Mouse (Mus musculus) heart, embryonic 15.5 days (tissue): ENCODE data around the gene Cep63. TPM values are rescaled to one million over a fixed set of nuclear protein-coding genes. Genes with fewer than 3 reads are reported as not detected.

ENCODE experiments used
- ATAC-seq: fragments of 200-750 bp; cut with Nextera tagmentation; replicated peaks from 2 replicates; pipeline ENCODE4 v1.8.0; 2017; ENCODE audit warnings: low read depth, moderate TSS enrichment; ENCODE audit not compliant: insufficient number of reproducible peaks, insufficient read depth, low FRiP score
- H3K27ac ChIP-seq: fragments of 300-500 bp; sonication (generic); 2 replicates; pipeline ENCODE4 v1.5.1; 2015; ENCODE audit warnings: mild to moderate bottlenecking, inconsistent platforms
- H3K27me3 ChIP-seq: fragments of 300-500 bp; sonication (generic); 2 replicates; pipeline ENCODE4 v1.6.1; 2015; ENCODE audit warnings: inconsistent platforms
- H3K36me3 ChIP-seq: fragments of 300-500 bp; sonication (generic); 2 replicates; pipeline ENCODE4 v1.6.1; 2015; ENCODE audit warnings: mild to moderate bottlenecking, inconsistent platforms
- H3K4me1 ChIP-seq: fragments of 300-500 bp; sonication (generic); replicated peaks from 2 replicates; pipeline ENCODE4 v1.6.1; 2015; ENCODE audit warnings: inconsistent platforms
- H3K4me2 ChIP-seq: fragments of 300-500 bp; sonication (generic); 2 replicates; pipeline ENCODE4 v1.6.1; 2015; ENCODE audit warnings: inconsistent platforms, mild to moderate bottlenecking, moderate library complexity
- H3K4me3 ChIP-seq: fragments of 300-500 bp; sonication (generic); 2 replicates; pipeline ENCODE4 v1.5.1; 2015; ENCODE audit warnings: mild to moderate bottlenecking, inconsistent platforms
- H3K9ac ChIP-seq: fragments of 300-500 bp; sonication (generic); 2 replicates; pipeline ENCODE4 v1.6.1; 2015; ENCODE audit warnings: mild to moderate bottlenecking, inconsistent platforms
- H3K9me3 ChIP-seq: fragments of 300-500 bp; sonication (generic); replicated peaks from 2 replicates; pipeline ENCODE4 v1.6.1; 2016; ENCODE audit warnings: inconsistent platforms
- WGBS: fragments of 180-500 bp; shearing (Covaris S2); methylation state at CpG from one replicate; pipeline ENCODE4 v1.1.7; 2015; ENCODE audit warnings: mixed read lengths; 5-methylcytosine and 5-hydroxymethylcytosine counted together
- polyA plus RNA-seq: library from polyadenylated mRNA; unstranded; fragments of >200 nt; fragmentation: Nextera tagmentation; extraction: Ambion mirVana; gene quantifications from 2 replicates; pipeline ENCODE4 v1.2.1, GENCODE M21; 2015

The Cep63 gene
- polyA plus RNA-seq = 49.5 and 50.2 TPM in 2 replicates

DNA sequence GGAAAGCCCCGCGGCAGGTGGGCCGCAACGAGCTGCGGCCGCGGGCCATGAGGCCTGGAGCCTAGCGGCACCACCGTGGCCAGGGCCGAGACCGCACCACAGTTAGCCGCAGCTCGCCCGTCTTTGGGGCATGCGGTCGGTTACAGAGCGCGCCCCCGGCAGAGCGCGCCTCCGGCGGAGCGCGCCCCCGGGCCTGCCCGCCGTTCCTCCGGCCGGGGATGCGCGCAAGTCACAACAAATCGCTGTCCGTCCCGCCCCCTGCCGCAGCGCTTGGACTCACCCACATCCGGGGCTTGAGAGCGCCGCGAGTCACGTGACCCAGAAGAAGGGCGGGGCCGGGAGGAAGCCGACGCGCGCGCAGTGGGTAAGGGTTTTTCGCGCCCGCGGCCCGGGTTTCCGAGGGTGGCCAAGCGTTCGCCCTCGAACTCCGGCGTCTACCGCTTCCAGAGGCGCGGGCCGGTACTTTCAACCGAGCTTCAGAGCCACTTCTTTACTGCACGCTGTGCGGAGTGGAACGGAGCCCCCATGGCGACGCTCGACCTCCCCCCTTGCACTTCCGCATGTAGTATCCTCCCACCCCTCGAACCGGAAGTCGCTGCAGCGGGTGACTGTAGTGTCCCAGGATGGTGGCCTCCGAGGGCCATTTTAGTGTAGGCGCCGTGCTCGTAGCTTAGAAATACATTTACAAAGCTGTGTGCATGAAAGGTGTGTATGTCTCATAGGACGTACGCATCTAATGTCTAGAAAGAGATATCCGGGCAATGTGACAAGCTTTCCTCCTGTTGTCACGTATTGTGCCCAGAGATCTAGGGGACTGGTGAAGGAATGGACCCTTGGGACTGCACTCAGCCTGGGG lies at the start of gene Cep63, which contains the start of gene Anapc13:
Cep63 (minus strand) TSS at position 552 of the 856 bp plus-strand sequence.
Anapc13 (plus strand) TSS at position 314 of the 856 bp plus-strand sequence.
- Histone ChIP-seq H3K4me3 (peak within 1 kb of the TSS; percentile 90), H3K4me1 (peaks cover 23% of the 10 kb centered on the region), H3K36me3 (0 out of 2 replicates have a peak, but pooled peaks cover 9% of the 10 kb centered on the region), H3K9me3 (no peaks in the 10 kb centered on the region), H3K9ac (peak within 1 kb of the TSS; percentile 98), H3K4me2 (peak within 1 kb of the TSS; percentile 78), H3K27me3 (no peaks in the 10 kb centered on the region), H3K27ac (peak within 1 kb of the TSS; percentile 96)
- WGBS = 1% methylated on average over 84 of the region's 84 CpGs
- peak; percentile 95 for ATAC-seq

DNA sequence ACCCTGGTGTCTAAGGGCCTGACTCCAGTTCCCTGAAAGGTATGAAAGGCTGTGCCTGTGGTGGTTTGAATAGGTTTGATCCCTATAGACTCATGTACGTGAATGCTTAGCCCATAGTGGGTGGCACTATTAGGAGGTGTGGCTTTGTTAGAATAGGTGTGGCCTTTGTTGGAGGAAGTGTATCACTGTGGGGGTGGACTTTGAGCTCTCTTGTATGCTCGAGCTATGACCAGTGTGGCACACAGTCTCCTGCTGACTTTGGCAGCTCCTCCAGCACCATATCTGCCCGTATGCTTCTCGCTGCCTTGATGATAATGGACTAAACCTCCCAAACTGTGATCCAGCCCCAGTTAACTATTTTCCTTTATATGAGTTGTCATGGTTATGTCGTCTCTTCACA lies 49.6 kb upstream of the Cep63 start:
- H3K9me3 ChIP-seq = no peaks in the 10 kb centered on the region
- no peaks in the 10 kb centered on the region for H3K27me3 ChIP-seq
- H3K36me3 ChIP-seq = no peaks in the 10 kb centered on the region
- 0 out of 2 replicates have a peak, but pooled peaks cover 7% of the 10 kb centered on the region for H3K4me1 ChIP-seq
- no peak for ATAC-seq
- 45% methylated on average over 5 of the region's 5 CpGs for WGBS
- H3K4me3 ChIP-seq = no peak overlapping the region
- no peak overlapping the region for H3K27ac ChIP-seq
- no peak overlapping the region for H3K9ac ChIP-seq
- H3K4me2 ChIP-seq = no peak overlapping the region

DNA sequence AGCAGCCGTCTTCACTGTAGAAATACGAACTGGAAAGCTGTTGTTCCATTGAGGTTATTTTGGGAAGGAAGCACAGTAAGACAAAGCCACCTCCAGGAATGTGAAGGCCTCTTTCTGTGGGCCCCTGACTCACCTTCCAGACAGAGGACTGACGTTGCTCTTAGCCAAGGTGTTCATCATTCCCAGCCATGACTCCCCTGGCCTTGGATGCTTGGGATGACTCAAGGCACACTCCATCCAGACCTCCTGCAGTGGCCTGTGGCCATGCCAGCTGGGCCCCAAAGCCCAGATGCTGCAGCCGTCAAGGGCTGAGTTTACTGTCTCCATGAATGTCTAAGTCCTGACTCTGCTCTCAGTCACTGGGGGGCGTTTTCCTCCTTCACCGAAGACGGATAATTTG lies 47.0 kb upstream of the Cep63 start:
- Histone ChIP-seq H3K4me3 (no peak overlapping the region), H3K9me3 (no peaks in the 10 kb centered on the region), H3K4me2 (no peak overlapping the region), H3K9ac (no peak overlapping the region), H3K4me1 (0 out of 2 replicates have a peak, but pooled peaks cover 7% of the 10 kb centered on the region), H3K36me3 (no peaks in the 10 kb centered on the region), H3K27me3 (no peaks in the 10 kb centered on the region), H3K27ac (no peak overlapping the region)
- 50% methylated on average over 7 of the region's 7 CpGs for WGBS
- no peak for ATAC-seq

DNA sequence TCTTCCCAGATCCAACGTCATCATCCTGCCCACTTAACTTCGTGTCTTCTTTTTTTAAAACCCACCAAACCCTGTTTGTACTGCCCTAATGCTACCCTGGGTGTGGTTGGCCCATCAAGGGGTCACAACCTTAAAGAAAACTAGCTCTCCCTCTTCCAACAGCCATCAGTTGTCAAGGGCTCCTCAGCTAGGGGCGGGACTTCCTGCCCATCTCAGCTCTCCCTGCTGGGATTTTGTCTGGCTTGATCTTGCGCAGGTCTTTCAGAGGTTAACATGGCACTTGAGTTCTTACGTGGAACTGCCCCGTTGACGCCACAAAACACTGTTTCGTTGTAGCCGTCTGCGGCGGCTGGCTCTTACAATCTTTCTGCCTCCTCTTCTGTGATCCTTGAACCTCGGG lies 42.6 kb upstream of the Cep63 start:
- ATAC-seq = no peak
- Histone ChIP-seq H3K27ac (no peak overlapping the region), H3K4me1 (0 out of 2 replicates have a peak, but pooled peaks cover 7% of the 10 kb centered on the region), H3K4me3 (no peak overlapping the region), H3K9me3 (no peaks in the 10 kb centered on the region), H3K27me3 (0 out of 2 replicates have a peak, but pooled peaks cover 6% of the 10 kb centered on the region), H3K9ac (no peak overlapping the region), H3K4me2 (no peak overlapping the region), H3K36me3 (no peaks in the 10 kb centered on the region)
- 84% methylated on average over 12 of the region's 12 CpGs for WGBS

DNA sequence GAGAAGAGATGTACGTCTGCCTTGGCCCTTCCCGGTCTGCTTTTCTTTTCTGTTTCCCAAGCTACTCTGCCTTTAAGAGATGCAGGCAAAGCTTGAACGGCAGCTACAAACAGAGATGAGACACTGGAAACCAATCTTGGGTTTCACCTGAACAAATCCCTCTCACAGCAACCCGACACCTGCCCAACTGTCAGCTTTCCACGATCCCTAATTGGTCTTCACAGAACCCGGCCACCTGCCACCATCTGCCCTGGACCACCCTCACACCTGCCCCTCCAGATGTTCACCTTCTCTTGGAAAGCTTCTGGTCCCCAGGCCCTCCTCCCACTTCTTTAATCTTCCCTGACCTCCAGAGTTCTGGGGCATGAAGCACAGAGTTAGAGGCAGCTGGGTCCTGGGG lies 41.8 kb upstream of the Cep63 start:
- H3K4me1 ChIP-seq = 0 out of 2 replicates have a peak, but pooled peaks cover 4% of the 10 kb centered on the region
- WGBS = 56% methylated on average over 6 of the region's 6 CpGs
- no peak overlapping the region for H3K4me3 ChIP-seq
- no peak for ATAC-seq
- H3K27me3 ChIP-seq = 0 out of 2 replicates have a peak, but pooled peaks cover 6% of the 10 kb centered on the region
- H3K9ac ChIP-seq = no peak overlapping the region
- no peak overlapping the region for H3K27ac ChIP-seq
- H3K36me3 ChIP-seq = no peaks in the 10 kb centered on the region
- no peak overlapping the region for H3K4me2 ChIP-seq
- no peaks in the 10 kb centered on the region for H3K9me3 ChIP-seq

DNA sequence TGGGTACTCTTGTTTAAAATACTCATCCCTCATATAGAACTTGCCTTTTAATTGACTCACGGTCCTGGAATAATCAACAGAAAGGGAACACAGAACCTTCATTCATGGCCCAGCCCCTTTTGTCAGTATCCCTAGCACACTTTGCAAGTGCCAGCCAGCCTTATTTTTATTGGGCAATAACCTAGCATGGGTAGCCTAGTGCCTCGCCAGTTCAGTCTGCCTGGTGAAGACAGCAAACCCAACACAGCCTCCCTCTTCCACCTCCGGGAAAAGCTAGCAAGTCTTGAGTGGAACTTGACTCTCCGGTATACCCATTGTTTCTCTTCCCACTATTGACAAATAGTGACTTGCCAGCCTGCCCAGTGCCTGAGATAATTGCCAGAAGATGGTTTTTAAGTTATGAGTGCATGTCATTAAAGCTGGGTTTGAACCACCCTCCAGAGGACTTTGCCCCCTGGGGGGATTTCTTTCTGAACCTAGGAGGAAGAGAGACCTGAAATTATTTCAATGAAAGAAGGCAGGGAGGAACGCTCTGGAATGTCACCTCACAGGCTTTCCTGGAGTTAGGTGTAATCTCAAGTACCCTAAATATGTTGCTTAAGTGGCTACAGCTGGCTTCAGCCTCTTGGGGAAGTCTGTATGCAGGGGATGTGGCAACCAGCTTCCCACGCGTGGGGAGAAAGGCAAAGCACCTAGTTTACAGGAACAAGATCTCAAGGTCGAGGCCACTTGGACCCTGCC lies 30.2 kb upstream of the Cep63 start:
- H3K4me2 ChIP-seq = no peak overlapping the region
- no peak for ATAC-seq
- H3K27me3 ChIP-seq = no peaks in the 10 kb centered on the region
- H3K27ac ChIP-seq = no peak overlapping the region
- peaks cover 9% of the 10 kb centered on the region for H3K4me1 ChIP-seq
- 53% methylated on average over 8 of the region's 8 CpGs for WGBS
- H3K4me3 ChIP-seq = no peak overlapping the region
- H3K9ac ChIP-seq = no peak overlapping the region
- no peaks in the 10 kb centered on the region for H3K36me3 ChIP-seq
- no peaks in the 10 kb centered on the region for H3K9me3 ChIP-seq

DNA sequence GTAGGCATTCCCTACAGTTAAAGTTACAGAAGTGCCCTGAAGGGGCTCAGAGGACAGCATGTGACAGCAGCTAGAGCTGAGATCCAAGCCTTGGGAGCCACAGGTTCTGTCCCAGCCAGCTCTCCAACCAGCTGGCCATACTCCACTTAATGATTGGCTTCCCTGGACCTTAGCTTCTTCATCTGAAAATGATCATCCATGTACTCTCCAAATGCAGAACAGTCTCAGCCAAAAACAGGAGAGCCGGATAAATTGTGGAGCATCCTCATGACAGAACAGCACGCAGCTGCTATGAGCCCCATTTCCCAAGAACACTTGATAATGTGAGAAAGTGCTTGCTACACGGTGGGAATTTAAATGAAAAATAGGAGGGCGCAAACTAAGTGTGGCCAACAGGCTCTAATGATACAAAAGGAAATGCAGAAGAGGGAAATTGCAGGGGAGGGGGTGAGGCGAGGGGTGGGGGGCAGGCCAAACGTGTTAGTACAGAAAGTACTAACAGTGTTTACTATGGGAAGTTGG lies 24.9 kb upstream of the Cep63 start:
- Histone ChIP-seq H3K27ac (no peak overlapping the region), H3K9ac (no peak overlapping the region), H3K9me3 (no peaks in the 10 kb centered on the region), H3K36me3 (no peaks in the 10 kb centered on the region), H3K4me3 (no peak overlapping the region), H3K4me2 (no peak overlapping the region), H3K4me1 (peaks cover 6% of the 10 kb centered on the region), H3K27me3 (no peaks in the 10 kb centered on the region)
- WGBS = 60% methylated on average over 6 of the region's 6 CpGs
- ATAC-seq = no peak

DNA sequence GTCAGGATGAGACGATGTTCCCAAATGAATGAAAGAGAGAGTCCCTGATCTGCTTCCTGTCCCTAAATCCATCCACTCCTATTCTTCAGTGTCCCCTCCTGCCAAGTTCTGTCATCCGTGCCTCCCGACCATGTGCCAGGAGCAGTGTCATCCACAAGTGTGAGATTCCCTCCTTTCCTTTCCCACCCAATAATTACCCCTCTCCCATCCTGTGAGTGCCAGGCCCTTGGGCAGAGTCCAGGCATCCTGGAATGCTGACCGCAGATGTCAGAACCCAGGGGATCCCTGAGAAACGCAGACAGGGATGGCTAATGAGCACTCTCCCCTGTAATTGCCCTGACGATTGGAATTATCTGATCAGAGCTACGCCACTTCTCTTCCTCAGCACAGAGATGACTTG lies 24.3 kb upstream of the Cep63 start:
- ATAC-seq = no peak
- no peak overlapping the region for H3K4me3 ChIP-seq
- H3K9me3 ChIP-seq = no peaks in the 10 kb centered on the region
- no peak overlapping the region for H3K9ac ChIP-seq
- H3K4me1 ChIP-seq = peaks cover 5% of the 10 kb centered on the region
- H3K27ac ChIP-seq = no peak overlapping the region
- no peak overlapping the region for H3K4me2 ChIP-seq
- whole genome bisulfite sequencing = 33% methylated on average over 7 of the region's 7 CpGs
- H3K36me3 ChIP-seq = no peaks in the 10 kb centered on the region
- no peaks in the 10 kb centered on the region for H3K27me3 ChIP-seq

DNA sequence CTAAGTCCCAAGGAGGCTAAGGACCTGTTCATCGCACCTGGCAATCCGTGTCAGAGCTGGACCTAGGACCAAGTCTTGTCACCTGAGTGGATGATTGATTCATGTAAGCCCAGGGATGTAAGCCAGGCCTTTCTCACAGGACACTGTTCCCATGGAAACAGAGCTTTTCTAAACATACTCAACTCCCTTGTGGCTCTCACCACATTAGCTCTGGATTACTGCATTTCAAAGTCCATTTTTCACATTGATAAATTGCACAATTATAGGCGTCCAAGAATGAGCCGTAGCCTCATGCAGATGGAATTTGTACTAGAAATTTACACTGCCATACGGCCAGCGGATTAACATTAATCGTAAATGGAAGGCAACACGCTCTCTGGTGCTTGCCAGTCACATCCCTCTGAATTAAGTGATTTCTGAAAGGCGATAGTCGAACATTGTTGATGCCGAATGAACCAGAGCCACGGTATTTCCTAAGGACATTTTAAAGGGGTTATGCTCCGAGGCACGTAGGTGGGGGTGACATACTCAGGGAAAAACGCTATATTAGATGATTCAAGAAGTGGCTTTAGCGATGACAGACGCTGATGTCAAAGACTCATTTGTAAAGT lies 23.7 kb upstream of the Cep63 start:
- no peak; the same call in 1 of the 2 replicates for ATAC-seq
- H3K9ac ChIP-seq = no peak overlapping the region
- no peaks in the 10 kb centered on the region for H3K36me3 ChIP-seq
- no peak overlapping the region for H3K27ac ChIP-seq
- H3K4me3 ChIP-seq = no peak overlapping the region
- 60% methylated on average over 17 of the region's 17 CpGs for WGBS
- no peaks in the 10 kb centered on the region for H3K27me3 ChIP-seq
- H3K4me1 ChIP-seq = peaks cover 8% of the 10 kb centered on the region
- H3K4me2 ChIP-seq = no peak overlapping the region
- no peaks in the 10 kb centered on the region for H3K9me3 ChIP-seq

DNA sequence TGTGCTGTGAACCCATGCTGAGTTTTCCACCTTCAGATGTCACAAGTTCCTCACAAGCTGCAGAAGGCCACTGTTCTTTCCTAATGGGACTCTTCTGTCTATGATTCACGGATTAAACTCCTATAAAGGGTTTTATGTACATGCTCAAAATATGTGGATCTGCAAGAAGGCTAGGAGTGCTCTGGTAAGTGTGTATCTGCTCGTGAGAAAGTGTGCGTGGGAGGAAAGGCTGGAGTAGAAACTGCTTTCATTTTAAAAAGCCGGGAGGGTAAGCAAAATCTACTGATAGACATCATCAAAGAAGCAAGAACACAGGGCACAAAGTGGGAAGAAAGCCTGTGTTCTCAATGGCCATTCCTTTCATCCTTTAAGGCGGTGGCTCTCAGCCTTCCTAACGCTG lies 20.7 kb upstream of the Cep63 start:
- no peak overlapping the region for H3K9ac ChIP-seq
- H3K27me3 ChIP-seq = no peaks in the 10 kb centered on the region
- H3K4me1 ChIP-seq = peaks cover 32% of the 10 kb centered on the region
- ATAC-seq = no peak
- H3K27ac ChIP-seq = no peak overlapping the region
- H3K9me3 ChIP-seq = no peaks in the 10 kb centered on the region
- WGBS = 75% methylated on average over 6 of the region's 6 CpGs
- no peak overlapping the region for H3K4me2 ChIP-seq
- H3K4me3 ChIP-seq = no peak overlapping the region
- no peaks in the 10 kb centered on the region for H3K36me3 ChIP-seq
